Mouse (Mus musculus) right cerebral cortex, postnatal 25 days (tissue): ENCODE measurements around the gene B430218F22Rik.
A peak's percentile ranks its signal among the peaks of the same experiment; 100 is the strongest.
"Not testable (repeated sequence)": the region's sequence is repeated elsewhere in the genome, so short reads cannot be mapped to it uniquely, and the experiment has no call there.

ENCODE experiments used
- DNase-seq: peaks from one replicate; pipeline ENCODE4 v3.0.0; 2022

B430218F22Rik gene

GRCm38 (mm10) chr13:118386511-118387447 is at the start of gene B430218F22Rik, which contains the start of gene Mrps30:
Gene B430218F22Rik (plus strand): TSS chr13:118386630.
Gene Mrps30 (minus strand): TSS chr13:118387252.
- DNase-seq = peak; percentile 95

- DNase-seq = no peak
Observed at GRCm38 (mm10) chr13:118350257-118350656, 36.2 kb upstream of the B430218F22Rik start.

- DNase-seq = no peak
Observed at GRCm38 (mm10) chr13:118350870-118351269, 35.6 kb upstream of the B430218F22Rik start.

DNA sequence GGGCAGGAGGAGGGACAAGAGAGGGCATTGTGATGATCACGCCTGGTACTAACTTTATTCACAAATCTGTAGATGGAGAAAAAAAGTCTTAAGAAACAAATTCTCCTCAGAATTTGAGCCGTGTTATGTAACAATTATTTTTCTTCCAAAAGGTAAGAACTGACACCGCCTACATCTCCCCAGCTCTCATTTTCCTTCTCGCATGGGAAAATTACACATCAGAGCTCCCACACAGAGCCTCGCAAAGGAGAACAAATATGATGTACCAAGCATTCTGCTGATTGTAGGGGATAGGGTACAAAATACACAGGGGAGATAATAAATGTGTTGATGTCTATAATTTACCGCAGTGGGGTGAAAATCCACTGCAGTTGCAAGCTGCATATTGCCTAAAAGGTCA is 23.1 kb upstream of the B430218F22Rik start:
- DNase-seq = peak; percentile 24

DNA sequence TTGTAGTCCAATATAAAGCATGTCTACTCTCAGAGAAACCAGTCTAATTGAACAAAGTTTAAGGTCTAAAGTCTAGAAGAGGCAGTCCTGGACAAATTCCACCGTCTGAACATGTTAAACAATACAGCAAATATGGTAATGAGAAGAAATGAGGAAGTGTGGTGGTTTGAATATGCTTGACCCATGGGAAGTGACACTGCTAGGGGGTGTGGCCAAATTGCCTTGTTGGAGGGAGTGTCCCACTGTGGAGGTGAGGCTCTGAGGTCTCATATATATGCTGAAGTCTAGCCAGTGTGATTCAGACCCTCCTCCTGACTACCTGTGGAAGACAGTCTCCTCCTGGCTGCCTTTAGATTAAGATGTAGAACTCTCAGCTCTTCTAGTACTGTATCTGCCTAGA is 20.7 kb upstream of the B430218F22Rik start:
- no peak for DNase-seq

DNA sequence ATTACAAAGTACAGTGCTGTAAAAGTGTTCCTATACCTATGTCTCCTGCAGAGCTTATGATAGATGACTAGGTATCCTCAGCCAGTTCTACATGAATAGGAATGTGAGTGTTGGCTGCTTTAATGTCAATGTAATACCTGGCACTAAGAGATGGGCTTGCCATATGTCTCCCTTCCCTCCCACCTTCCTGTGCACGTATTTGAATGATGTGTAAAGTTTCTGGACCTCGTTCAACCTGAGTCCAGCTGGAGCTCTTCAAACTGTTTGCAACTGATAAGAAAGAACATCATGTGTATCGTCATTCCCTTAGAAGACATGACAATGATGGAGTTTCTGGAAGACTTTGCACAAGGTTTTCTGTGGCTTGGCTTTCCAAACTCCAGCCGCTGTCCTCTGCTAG is 13.6 kb upstream of the B430218F22Rik start:
- no peak for DNase-seq

- DNase-seq = peak; percentile 27
Observed at GRCm38 (mm10) chr13:118379155-118379554, 7.3 kb upstream of the B430218F22Rik start.

GRCm38 (mm10) chr13:118380381-118380780 is 6.0 kb upstream of the B430218F22Rik start:
- DNase-seq = no peak

GRCm38 (mm10) chr13:118387448-118387801 is 995 bp downstream of the B430218F22Rik start:
- DNase-seq = not testable (repeated sequence)

DNA sequence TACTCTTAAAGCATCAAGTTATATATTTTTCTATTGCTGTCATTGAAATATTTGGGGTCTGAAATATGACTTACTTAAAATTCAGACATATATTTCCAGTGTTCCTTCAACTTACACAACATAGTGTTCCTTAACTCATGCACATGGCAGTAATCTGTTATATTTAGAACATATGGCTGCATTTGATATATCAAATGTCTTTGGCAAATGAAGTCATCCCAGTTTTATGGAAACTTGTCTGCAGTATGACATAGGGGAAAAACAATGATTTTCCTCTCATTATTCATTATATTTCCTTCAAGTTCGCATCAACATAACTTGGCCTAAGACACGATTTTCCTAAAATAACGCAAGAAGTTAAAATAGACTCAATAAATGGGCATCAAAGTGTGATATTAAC is 9.4 kb downstream of the B430218F22Rik start:
- DNase-seq = no peak

GRCm38 (mm10) chr13:118400340-118400739 is 13.9 kb downstream of the B430218F22Rik start:
- DNase-seq = no peak

DNA sequence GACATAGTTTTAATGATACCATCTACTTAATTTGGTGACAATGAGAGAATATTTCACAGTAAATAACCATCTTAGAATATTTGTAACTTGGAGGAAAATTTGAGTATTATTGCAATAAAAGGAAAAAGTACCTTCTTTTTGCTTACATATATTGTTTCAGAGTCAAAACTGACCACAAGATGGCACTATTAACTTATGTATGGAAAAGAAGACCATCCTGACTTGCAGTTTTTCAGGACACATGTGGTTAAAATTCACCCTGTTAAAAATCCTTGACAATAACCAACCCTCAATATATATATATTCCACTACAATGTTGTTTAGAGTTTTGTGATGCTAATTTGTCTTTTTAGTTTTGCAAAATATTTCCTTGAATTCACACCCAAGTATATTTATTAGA is 17.1 kb downstream of the B430218F22Rik start:
- no peak for DNase-seq

- DNase-seq = no peak
Observed at GRCm38 (mm10) chr13:118411297-118411992, 25.0 kb downstream of the B430218F22Rik start.

DNA sequence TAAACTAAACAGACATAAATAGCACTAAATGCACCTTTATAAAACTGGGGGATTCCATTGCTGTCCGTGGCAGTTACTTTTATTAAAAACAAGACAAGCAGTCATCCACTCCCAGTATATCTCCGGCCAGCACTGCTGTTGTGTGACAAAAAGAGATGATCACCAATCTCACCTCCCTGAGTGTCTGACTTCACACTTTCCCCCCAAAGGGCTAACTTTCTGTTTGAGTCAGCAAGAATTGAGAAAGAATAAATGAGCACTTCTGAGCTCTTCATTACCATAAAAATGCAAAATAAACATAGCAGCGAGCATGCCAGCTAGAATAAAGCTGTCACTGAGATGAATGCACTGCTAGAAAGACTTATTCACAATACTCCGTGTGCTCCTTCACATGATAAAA is 31.7 kb downstream of the B430218F22Rik start:
- no peak for DNase-seq

DNA sequence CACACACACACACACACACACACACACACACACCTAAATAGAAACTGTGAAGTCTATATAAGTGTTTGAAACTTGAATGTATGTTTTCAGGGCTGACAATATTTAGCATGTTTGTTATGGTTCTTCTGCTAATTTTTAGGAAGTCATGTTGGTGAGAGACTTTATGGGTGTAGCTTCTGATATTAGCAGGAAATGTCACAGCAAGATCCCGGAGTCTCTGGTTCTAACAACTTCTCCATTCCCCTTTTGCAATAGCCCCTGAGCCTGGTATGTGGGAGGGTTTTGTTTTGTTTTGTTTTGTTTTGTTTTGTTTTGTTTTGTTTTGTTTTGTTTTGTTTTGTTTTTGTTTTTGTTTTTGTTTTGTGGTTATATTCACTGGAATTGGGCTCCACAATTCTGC is 34.0 kb downstream of the B430218F22Rik start:
- no peak for DNase-seq

DNA sequence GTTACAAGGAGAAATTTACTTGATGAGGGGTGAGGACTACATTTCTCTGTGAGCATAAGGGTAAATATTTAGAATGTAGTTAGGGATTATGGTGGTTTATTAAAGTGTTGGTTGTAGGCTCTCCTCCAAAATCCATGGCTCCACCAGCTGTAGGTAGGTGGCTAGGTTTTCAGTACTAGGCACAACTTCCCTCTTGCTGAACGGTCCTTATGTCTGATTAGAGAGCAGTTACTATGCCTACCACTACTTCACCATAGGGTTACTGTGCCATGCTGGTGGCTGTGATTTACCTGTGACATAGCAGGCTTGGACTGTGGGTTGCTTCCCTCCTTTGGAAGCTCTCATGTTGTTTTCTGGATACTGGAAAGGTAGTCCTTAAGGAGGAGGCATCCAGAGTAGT is 34.4 kb downstream of the B430218F22Rik start:
- no peak for DNase-seq
